Mouse (Mus musculus) 416B (cell line): ENCODE data around the gene Gtsf1.

Experiments
- DNase-seq: peaks from one replicate; pipeline ENCODE4 v3.0.0; 2011; ENCODE audit warnings: low read depth

Gtsf1 gene

DNA sequence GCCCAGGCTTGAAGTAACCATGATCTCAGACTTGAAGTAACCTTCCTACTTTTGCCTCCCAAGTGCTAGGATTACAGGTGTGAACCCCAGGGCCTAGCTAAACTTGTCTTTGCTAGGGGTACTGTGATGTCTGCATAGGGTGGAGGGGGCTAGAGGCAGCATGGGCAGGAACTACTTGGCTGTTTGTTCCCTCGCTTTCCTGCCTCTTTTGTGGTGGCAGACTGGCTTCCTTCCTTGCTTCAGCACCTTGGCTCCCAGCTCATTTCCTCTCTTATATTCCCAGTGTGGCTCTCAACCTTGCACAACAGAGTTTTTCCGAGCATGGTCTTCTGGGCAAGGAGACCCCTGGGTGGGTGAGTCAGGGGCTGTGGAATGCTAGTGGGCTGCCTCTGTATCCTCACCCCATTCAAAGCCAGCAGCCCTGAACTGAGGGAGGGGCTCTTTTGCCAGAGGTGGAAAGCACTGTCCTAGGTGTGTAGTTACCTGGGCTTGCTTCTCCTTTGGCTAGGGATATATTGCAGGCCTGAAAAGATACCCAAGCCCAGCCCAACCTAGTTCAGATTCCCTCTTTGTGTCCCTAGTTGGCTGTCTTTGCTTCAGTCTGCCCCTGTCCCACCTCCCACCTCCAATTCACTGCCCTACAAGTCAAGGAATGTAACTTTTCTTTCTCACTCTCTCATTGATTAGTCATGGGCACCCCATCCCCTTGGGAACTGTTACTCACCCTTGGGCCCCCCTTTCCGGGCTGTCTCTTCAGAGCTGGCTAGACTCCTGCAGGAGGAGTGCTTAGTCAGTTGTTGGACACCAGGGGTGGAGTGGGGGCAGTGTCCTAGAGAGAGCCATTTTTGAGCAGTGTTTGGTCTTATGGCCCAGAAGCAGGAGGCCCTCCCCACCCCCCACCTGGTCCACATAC, 52.3 kb downstream of the Gtsf1 start:
- DNase-seq, result no peak

DNA sequence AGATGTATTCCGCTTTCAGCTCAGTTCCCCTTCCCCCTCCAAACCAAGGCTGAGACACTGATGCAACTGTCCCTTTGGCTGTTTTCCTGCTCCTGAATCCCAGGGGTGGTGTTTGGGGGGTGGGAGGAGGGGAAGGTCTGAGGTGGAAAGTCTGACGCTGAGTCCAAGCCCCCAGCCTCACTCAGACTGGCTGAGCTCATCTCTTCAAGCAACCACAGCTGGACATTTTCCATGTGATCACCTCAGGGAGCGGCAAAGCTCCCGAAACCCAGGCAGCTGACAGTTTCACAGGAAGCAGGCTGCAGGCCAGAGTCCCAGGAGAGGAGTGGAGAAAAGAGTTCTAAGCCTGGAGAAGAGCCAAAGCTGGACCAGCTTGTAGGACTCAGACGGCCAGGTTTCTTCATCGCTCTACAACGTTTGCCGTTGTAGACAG, 53.4 kb downstream of the Gtsf1 start:
- no peak for DNase-seq

DNA sequence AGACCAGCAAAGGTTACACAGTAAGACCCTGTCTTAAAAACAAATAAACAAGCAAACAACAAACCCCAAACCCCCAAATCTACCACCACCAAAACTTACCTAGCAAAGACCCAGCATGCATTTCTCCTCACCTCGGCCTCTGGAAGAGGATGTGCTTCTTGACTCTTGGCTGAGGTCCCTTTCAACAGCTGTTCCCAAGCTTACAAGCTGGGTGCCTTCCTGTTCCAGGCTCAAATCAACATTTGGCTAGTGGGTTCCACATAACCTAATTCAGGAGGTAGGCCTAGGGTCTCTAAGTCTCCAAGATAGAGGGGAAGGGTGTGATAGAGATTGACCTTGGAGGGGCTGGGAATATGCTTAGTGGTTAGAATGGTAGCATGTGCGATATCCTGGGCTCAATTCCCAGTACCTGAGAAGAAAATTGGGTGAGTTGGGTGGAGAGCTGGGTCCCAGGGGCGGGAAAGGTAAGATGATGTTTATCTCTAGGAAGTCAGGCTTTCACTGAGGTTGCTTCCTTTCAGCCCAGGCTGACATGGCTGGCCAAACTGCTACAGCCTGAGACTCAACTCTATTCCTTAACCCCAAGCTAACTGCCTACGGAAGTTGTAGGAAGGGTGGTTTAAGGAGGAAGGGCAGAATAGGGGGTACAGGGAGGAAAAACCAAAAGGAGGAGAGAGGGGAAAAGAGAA, 55.0 kb downstream of the Gtsf1 start:
- no peak for DNase-seq

DNA sequence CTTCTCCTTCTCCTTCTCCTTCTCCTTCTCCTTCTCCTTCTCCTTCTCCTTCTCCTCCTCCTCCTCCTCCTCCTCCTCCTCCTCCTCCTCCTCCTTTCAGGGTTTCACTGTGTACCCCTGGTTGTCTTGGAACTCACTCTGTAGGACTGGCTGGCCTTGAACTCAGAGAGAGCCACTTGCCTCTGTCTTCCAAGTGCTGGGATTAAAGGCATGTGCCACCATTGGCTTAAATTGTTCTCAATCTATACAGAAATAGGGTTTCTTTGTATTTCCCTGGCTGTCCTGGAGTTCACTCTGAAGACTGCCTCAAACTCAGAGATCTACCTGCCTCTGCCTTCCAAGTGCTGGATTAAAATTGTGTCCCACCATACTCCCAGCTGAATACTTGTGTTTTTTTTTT, 57.8 kb downstream of the Gtsf1 start:
- DNase-seq, result no peak

DNA sequence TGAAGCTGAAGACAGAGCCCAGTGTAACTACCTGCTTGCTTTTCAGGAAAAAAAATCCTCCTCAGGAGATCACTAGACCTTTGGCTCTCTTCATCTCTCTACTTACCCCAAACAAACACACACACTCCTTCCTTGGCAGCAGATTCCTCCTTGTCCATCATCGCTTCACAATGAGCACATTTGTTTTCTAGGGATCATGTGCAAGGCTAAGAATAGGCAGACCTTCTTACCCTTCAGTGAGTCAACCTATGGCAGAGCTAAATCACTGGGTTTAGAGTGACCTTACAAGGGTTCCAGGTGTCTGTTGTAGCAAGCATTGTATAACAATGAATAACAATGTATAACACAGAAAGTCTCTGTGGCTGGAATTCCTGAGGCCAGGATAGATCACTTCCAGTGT, 58.5 kb downstream of the Gtsf1 start:
- no peak for DNase-seq

DNA sequence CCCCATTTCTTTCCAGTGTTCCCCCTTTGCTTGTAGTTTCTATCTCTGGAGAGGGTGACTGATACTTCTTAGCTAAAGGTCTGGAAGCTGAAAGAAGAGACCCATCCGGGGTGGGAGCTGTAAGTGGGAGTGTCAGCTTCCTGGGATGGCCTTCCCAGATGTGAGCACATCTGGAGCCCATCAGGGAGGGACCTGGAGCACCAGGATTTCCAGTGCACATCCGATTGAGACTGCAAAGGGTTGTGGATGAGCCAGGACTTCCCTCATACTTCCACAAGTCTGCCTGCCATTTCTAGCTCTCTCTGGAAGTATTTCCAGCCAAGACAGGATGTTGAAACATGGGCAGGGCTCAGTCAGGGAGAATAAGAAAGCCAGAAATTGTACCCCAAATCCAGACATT, 59.1 kb downstream of the Gtsf1 start:
- no peak for DNase-seq

DNA sequence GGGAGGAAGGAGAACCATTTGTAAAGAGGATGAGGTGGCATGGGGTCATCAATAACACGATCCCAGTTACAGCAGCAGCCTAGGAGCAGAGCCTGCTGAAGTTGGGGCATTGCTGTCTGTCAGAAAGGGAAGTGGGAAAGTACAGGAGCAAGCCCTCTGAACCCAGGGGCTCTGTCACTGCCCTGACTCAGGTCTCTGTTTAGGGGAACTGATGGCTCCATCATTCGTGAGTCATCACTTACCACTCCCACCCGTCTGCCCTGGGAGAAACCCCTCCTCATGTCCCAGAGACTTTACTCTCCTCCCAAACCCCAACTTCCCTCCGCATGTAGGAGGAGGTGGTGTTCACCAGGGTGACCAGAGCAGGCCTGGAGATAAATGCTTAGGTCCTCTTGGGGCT, 59.8 kb downstream of the Gtsf1 start:
- peak; percentile 75 for DNase-seq

DNA sequence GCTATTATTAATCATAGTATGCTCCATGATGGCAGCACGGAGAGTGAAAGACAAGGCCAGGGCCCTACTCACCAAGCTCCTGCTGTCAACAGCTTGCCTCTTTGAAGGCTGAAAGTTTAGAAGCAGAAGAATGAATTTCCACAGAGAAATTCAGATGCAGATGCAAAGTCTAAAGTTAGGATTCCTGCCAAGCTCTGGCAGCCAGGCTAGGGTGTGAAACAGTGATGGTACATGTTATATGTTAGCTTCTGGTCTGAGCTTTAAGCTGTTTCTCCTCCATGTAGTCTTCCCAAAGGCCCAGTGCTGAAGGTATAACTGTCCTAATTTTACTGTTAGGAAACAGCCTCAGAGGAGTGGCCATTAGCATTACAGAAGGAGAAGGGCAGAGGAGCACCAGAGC, 61.1 kb downstream of the Gtsf1 start:
- DNase-seq, result no peak

DNA sequence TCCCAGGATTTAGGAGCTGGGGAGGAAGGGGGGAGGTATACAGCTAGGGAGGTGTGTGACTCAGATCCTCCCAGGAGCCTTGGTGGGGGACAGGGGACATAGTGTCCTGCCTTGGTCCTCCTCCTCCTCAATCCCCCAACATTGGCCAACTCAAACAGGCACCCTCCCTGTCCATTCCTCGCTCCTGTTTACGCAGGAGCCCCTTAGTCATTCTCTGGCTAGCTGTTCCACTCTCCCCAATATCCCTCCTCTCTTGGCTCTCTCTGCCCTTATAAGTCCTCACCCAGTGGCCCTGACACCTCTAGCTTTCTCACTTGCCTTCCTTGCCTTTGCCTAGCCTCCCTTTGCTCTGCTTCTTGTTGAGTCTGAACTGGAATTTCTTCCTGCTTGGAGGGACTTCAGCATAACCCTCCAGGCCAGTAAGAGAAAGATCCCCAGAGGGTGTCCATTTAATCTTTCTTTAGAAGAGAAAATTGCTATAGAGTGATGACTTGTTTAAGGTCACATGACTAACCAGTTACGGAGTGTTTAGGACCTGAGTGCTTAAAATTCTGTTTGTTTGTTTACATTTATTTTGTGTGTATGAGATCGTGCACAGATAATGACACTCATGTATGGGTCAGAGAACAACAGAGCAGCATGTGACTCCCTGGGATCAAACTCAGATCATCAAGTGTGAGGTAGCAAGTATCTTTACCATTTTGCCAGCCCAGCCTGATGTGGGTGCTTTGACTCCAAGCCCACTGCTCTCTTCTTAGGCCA, 61.9 kb downstream of the Gtsf1 start:
- no peak for DNase-seq

DNA sequence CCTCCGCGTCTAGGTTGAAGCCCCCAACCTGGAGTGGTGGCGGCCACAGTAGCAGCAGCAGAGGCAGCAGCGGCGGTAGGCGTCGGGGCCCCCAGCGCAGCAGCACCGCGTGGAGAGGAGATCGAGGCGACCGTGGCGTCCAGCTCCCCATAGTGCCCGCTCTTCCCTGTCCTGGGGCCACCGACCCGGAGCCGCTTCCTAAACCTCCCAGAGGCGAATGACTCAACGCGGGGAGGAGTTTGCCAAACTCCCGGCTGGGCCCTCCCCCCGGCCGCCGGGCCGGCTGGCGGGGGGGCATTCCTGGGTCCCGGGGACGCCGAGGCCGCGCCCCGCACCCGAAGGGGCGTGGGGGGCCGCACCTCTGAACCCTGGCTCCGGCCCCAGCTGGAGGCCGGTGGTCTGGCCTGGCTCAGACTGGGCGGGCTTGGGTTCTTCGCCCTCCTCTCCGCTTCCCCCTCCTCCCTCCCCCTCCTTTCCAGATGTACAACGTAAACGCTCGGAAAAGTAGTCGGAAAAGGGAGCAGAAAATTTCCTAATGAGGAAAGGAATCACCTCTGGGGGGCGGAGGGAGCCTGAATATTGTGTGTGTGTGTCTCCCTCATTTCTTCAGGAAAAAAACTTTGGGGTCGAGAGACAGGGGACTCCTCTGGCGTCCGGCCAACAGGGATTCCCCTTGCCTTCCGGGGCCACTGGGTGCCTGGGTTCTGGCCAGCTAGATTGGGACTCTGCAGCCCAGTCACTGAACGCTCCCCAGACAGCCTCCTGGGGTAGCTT, 63.7 kb downstream of the Gtsf1 start, which contains the start of gene Itga5:
Itga5 (minus strand) TSS at position 388 of the 774 bp plus-strand sequence.
- peak; percentile 66 for DNase-seq

DNA sequence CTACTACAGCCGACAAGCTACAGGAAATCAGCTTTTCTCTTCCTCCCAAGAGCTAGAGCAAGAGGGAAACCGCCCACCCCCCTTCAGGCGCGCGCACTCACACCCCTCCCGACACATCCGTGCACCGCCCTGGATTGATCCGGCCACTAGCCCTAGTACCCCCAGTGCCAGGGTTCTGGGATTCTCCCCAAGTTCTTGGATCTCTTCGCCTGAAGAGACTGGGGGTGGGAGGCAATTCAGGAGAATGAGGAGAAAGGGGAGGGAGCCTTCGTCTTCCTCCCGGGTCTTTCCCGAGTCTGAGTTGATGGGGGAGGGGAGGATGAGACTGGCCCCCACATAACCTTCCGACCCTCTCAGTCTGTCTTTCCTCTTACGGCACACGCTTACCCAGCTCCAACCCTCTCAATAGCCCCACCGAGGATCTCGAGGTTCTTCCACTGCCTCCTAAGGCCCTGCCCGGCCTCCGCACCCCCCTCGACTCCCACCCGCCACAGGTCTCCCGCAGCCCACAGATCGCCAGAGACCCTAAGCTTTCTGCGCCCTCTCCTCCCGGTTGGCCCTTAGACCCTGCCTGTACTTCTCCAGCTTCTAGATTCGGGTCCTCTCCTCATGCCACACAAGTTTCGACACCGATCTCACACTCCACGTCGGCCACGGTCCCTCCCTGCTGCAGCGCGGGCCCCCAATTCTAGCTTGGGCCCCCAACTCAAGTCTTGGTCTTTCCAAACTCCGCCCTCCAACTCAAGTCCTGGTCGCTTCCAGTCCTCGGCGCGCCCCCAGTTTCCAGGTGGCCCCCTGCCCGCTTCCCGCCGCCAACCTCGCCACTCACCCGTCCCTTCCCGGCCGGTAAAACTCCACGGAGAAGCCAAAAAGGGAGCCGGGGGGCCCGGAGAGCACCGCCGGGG, 64.5 kb downstream of the Gtsf1 start:
- DNase-seq, result peak; percentile 67

DNA sequence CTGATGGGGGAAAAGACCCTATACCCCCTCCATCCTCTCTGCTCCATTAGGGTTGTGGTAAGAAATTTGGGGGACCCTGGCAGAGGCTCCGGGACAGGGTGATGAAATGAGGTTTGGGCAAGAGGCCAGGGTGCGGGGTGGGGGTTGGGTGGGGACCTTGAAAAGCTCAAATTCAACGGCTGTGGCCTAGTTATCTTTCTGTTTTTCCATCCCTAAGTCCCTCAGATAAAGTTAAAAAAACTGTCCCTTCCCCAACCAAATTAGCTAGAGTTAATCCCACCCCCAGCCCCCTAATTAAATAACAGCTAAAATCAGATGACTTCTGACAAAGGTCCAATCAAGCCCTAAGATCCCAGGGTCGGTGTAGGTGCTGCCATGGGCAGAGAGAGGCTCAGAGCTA, 65.5 kb downstream of the Gtsf1 start:
- peak; percentile 54 for DNase-seq

DNA sequence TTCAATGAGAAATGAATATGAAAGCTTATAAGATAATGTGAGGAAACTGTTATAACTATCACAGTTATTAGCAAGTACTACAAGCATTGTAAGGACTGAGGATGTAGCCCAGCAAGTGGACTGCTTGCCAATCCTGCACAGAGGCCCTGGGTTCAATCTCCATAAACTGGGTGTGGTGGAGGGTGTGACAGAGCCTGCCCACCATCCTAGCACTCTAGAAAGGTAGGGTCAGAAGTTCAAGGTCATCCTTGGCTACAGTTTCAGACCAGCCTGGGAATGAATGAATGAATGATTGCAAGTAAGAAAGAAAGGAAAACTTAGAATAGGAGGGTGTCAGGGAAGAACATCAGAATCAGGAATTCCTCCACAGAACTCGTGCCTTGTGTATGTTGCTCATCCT, 66.5 kb downstream of the Gtsf1 start:
- DNase-seq, result no peak

DNA sequence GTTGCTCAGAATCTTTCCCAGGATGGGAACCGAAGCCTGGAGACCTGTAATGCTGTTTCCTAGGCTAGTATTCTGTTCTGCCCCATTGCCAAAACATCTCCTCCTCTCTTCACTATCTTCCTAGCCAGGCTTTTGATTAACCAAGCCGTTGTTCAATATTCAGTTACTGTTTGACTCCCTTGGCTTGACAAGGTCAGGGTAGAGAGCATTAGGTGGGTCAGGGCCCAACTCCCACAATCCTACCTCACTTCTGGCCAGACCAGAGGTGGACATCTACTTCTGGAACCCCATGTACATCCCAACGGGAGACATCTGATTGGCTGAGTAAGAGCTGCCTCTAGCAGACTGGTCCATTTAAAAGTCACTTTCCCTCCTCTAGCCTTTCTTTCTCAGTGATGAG, 67.3 kb downstream of the Gtsf1 start:
- no peak for DNase-seq

DNA sequence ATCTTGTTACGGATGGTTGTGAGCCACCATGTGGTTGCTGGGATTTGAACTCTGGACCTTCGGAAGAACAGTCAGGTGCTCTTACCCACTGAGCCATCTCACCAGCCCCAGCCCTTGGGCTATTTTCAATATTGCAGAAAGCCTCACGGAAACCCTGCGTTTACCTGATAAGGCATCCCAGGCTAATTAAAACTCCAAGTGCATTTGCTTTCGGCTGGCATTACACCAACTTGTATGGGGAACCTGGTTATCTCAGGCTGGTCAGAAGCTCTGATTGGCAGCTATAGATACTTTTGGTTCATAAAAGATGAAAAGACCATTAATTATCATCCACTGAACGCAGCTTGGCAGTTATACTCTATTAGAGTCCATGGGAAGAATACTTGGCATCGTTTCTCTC, 67.9 kb downstream of the Gtsf1 start:
- DNase-seq, result peak; percentile 34

DNA sequence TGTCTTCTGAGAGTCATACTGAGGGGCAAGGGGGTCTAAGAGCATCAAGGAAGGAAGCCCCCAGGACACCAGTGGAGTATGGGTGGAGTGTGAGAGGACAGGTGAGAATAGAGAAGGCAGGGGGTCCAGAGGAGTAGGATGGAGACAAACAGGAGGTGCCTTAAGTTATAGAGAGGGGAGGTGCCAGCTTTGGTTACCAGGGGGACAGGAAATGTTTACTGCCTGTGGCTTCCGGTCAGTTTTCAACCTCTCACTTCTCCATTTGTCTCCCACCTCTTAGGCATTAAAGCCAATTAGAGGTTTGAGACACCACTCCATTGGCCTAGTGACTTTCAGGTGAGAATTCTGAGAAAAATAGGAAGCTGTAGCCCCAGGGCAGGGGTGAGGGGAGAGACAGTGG, 69.0 kb downstream of the Gtsf1 start:
- peak; percentile 83 for DNase-seq

DNA sequence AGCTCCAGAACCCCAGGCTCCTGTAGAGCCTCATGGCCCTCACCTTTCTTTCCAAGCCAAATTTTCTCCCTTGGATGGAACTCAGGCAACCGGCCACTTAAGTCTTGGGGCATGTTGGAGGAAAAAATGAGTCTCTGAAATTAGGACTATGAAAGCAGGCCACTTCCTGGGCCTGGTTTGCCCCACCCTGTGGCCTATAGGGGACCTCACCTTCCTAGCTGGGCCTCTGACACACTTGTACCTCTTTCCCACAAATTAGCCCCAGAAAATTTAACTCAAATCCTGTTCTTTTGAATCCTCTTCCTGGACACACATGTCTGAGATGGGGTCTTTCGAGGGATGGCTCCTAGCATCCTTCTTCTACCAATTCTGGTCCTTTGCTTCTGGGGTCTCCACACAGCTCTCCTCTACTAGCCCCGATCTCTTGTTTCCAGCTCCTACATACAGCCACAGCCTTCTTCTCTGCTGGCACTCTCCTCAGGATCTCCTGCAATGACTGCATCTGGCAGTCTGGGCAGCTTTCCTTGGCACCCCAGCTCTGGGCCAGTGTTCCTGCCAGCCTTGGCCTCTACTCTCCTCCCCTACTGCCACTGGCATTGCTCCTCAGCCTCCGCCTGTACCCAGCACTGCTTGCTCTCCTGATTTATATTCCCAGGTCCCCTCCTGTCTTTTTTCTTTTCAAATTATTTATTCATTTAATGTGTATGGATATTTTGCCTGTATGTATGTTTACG, 70.2 kb downstream of the Gtsf1 start:
- DNase-seq, result peak; percentile 26

DNA sequence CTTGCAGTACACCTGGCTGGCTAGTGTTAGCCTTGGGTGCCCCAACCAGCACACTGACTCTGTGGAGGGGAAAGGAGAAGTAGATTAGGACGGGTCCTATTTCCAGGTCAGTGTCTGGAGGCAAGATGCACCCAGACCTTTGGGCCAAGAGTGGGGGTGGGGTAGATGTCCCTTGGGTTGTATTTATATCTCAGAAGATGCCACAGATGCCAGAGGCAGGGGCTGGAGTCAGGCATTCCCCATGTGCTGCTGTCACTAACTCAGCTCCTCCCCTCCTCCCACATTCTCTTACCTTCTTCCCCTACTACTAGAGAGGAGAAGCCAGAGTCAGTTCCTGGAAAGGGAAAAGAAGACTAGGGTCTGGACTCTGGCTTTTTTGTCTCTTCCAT, 71.2 kb downstream of the Gtsf1 start:
- no peak for DNase-seq

DNA sequence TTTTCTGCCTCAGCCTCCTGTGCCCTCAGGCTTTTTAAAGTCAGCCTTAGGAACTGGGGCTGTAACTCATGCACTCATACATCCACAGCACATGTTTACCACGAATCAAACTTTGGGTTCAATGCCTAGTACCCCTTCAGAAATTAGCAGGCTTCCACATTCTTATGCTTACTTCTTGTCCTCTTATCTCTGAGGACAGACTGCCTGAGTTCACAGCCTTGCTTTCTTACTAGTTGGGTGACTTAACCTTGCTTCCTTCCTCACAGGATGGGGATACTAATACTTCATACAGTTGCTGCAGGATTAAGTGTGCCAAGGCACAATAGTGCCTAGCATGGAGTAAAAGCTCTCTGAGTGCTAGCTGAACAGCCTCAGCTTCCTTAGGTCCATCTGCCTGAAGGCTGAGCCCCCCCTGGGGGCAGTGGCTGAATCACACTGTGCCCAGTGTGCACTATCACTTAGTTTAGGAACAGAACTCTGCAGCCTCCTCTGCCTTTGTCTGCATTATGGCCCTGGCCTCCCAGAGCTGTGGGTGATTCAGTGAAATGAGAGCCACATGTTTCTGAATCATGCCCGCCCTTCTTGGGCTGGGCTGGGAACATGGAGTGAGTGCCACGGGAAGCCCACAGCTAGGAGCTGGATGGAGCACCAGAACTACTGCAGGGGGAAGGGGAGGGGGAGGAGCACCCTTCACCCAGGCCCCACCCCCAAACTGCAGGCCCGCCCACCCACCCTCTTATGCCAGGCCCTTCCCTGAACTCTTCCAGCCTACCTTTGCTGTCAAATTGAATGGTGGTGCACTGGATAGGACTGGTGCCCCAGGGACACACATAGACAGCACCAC, 71.8 kb downstream of the Gtsf1 start:
- DNase-seq, result peak; percentile 93
